Mouse (Mus musculus): Measurements from ENCODE around the gene Nmnat2. TPM values are rescaled to one million over a fixed set of nuclear protein-coding genes. Genes with fewer than 3 reads are reported as not detected.

Gene Nmnat2
- total RNA-seq, 2 experiments from 2014 or later, result 0.99 to 1.9 TPM

DNA sequence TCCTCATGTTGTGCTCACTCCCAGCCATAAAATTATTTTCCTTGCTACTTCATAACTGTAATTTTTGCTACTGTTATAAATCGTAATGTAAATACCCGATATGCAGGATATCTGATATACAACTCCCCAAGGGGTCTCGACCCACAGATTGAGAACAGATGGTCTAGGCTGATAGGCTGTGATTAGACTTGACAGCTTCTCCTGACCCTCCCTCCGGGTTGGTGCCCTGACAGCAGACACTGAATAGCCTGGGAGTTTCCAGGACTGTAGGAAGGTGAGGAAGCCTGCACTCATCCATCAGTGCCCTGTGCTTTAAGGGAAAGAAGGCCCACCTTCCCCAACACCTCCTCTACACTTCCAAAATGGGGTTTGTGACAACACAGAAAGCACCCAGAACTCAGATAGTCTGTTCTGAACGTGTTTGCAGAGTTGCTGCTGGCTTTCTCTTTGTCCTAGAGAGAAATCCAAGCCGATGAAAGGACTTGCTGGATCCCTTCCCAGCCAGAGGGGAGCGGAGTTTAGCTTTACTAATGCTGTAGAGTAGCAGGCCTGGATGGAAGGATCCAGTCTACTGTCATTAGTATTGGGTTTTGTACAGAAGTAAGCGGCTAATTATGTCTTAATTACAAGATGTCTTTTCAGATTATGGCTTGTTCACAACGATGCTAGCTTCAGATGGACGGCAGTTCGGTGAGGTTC, 61.8 kb downstream of the Nmnat2 start:
- DNase-seq (ENCODE audit: low spot score in 2 of 2), result no peak

DNA sequence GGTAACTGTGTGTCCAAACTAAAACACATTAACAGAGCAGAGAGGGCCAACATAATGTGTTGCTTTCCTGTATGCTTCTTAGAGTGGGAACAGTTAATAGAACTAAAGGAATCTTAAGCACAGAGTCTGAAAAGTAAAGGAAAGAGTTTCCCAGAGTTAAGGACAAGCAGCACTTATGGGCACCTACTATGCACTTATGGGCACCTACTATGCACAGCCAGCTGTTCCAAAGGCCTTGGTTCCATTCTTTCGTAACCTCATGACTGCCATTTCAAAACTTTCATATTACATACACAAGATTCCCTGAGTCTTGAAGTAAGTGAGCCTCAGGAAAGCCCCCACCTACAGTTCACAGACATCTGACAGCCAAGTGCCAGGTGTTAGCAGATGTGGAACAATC, 64.3 kb downstream of the Nmnat2 start:
- no peak for DNase-seq (ENCODE audit: low spot score in 2 of 2)

- no peak for DNase-seq (ENCODE audit: low spot score in 2 of 2)
Observed at GRCm38 (mm10) chr1:153019623-153020022, 64.8 kb downstream of the Nmnat2 start.

DNA sequence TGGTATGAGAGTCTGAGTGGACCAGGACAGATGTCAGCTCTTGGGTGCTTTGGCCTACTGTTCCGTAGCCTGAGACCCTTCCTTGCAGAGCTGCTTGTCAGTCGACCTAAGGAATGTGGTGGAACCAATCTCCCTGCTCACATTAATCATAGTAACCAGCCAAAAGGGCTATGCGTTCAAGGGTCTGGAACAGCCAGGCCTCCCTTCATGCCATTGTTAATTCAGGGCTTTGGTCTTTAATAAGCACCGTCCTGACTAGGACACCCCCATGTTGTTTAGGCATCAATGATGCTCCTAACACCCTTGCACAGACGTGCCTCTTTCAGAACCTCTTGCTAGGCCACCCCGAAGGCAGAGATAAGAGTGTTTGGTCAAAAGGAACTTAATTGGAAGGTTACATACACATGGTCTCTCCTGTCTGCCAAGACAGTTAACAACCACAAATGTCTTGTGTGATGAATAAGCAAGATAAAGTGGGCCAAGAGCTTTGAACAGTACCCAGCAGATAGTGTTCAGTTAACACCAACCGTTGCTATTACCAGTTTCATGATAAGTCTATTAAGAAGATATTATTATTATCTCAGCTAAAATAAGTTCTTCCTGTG, 66.3 kb downstream of the Nmnat2 start:
- DNase-seq (ENCODE audit: low spot score in 2 of 2), result no peak

DNA sequence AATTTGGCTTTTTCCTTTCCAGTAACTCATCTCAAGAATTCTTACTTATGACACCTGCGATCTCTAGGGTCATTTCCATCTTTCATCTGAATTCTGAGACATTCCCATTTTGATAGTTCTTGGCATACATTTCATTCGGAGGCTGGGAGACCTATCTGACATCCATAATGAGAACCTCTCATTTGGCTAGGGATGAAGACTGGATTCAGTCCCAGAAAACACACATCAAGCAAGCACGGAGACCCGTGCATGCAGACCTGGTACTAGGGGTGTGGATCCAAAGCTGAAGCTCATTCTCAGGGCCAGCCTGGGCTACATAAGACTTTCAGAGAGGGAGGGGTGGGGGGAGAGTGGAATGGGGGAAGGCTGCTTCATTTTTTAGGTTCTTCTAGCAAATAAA, 68.2 kb downstream of the Nmnat2 start:
- DNase-seq (ENCODE audit: low spot score in 2 of 2), result no peak

DNA sequence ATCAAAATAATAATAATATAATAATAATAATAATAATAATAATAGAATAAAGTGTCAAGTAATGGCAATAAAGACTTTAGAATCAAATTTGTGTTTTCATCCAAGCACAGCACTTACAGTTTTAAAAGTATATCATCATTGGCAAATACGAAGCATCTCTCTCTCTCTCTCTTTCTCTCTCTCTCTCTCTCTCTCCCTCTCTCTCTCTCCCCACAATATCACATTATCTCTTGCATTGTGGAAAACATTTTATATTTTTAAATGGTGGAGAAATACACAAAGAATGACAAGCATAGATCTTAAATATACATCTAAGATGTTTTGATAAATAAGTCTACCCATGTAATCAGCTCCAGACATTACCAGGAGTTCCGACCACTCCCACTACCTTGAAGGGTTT, 69.1 kb downstream of the Nmnat2 start:
- DNase-seq (ENCODE audit: low spot score in 2 of 2), result no peak

- DNase-seq (ENCODE audit: low spot score in 2 of 2), result no peak
Observed at GRCm38 (mm10) chr1:153024453-153024852, 69.7 kb downstream of the Nmnat2 start.

GRCm38 (mm10) chr1:153031345-153031744, 76.6 kb downstream of the Nmnat2 start:
- DNase-seq (ENCODE audit: low spot score in 2 of 2), result no peak

GRCm38 (mm10) chr1:153031954-153032353, 77.2 kb downstream of the Nmnat2 start:
- no peak for DNase-seq (ENCODE audit: low spot score in 2 of 2)

DNA sequence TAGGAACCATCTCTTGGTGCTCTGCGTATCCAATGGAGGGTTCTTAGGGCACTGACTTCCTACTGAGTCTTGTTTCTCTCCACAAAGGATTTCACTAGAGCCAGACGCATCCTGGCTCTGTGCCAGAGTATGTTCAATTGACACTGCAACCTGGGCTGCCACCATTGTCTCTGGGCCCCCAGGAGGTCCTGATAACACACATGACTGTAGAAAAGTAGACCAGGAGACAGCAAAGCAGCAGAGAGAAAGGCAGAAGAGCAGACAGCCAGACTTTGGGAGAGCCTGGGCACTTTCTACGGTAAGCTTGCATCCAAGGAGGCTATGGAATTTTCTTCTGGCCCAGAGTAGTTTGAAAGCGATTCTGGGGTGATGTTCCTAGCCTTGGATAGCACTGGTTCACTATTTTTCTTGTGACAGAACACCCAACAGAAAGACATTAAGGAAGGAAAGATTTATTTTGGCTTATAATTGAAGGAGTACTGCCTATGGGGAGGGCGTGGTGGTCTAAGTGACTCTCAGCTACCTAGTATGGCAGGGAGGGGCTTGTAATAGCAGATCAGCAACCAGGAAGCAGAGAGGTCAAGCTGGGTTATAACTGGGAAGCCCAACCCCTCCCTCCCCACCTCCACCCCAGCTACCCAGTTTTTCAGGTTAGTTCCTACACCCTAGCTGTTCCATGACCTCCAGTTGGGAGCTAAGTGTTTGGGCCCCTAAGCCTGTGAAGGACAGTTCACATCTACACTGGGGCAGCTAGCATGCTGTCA, 78.5 kb downstream of the Nmnat2 start:
- no peak for DNase-seq (ENCODE audit: low spot score in 2 of 2)

- DNase-seq (ENCODE audit: low spot score in 2 of 2), result no peak
Observed at GRCm38 (mm10) chr1:153034064-153034463, 79.3 kb downstream of the Nmnat2 start.

DNA sequence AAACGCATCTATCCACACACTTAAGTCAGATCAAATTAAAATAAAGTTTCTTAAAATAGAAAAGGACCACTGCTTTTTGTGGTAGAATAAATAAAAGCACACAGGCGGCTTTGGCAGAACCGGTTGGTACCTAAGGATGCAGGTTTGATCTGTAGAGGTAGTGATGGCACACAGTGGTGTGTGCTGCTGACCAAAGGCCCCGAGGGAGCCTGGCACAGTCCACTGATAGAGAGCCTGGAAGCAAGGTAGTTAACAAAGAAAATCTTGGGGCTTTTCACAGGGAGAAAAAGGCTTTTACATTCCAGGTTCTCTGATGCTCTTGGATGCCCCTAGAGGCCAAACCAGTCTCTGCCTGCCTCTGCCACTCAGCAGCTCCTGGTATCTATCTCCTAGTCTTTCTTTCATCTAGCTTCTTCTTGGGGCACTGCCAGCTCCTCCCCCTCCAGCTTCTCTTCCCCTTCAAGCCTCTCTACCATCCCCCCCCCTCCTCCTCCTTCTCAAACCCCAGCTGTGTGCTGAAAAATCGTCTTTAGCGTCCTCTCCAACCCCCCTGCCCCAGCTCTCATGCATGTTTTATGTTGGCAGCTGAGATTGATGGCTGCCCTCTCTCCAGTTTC, 80.6 kb downstream of the Nmnat2 start:
- peak; percentile 9 to 35 for DNase-seq (ENCODE audit: low spot score in 2 of 2)

- DNase-seq (ENCODE audit: low spot score in 2 of 2), result no peak
Observed at GRCm38 (mm10) chr1:153037353-153038345, 82.9 kb downstream of the Nmnat2 start.

DNA sequence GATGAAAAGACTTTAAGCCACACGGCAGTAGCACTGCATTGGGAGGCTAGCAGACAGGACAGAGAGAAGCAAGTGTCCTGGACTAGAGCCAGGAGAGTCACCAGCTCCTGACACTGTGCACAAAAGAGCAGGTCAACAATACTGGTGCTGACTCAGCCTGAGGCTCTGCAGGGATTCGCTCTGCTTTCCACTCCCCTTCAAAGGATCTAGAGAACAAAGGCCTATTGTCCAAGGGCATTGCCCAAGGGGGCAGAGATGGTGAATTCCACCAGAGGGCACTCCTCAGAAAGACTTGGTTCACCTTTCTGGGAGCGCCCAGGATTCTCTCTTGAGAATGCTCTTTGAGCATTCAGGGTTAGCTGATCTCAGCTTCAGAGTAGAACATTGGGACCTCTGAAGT, 85.3 kb downstream of the Nmnat2 start:
- peak in 1 of 2 experiments; percentile 4 for DNase-seq (ENCODE audit: low spot score in 2 of 2)

GRCm38 (mm10) chr1:153041046-153041445, 86.3 kb downstream of the Nmnat2 start:
- no peak for DNase-seq (ENCODE audit: low spot score in 2 of 2)

- DNase-seq (ENCODE audit: low spot score in 2 of 2), result no peak
Observed at GRCm38 (mm10) chr1:153042318-153042717, 87.5 kb downstream of the Nmnat2 start.

DNA sequence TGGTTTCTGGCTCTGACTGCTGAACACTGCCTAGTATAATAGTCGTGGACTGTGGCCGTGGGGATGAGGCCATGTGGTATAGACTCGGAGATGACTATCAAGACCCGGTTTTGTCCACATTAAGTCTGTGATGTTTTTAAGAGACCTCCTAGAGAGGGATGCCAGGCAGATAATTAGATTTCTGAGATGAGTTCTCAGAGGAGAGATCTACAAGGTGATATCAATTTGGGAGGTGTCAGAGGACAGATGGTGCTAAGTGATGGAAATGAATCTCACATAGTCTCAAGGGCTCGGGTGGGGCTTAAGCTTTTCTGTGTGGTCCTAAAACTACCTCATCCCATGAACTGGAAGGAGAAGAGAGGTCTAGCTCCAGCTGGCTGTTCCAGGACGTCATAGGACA, 88.5 kb downstream of the Nmnat2 start:
- no peak for DNase-seq (ENCODE audit: low spot score in 2 of 2)

- DNase-seq (ENCODE audit: low spot score in 2 of 2), result no peak
Observed at GRCm38 (mm10) chr1:153045368-153045767, 90.6 kb downstream of the Nmnat2 start.

DNA sequence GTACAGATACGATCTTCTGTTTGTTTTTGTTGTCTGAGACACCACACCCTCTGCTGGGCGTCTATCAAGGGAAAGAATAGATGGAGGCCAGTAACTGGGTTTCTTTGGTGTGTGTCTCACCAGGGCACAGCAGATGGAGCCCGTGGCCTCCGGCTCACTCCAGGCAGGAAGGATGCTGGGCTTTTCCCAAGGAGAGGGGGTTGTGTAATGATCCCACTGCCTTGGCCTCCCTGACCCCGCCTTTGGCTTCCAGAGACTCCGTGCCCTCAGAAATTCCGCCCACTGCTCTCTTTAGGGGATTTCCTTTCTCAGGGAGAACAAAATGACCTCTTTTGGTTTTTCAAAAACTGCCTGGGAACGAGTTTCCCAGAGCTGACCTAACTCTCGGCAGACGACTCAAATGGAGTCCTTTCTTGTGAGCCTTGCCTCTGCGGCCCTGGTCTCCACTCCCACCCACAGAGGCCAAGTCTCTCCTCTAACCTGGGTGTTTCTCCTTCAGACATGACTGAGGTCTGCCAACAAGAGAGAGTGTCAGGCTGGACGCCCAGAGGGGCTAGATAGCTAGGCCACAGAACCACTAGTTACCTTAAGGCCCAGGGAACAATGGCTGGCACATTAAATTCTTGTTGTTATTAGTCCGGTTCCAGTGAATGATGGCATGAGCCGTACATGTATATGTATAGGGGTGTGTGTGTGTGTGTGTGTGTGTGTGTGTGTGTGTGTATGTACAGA, 93.5 kb downstream of the Nmnat2 start:
- peak; percentile 3 to 36 for DNase-seq (ENCODE audit: low spot score in 2 of 2)

DNA sequence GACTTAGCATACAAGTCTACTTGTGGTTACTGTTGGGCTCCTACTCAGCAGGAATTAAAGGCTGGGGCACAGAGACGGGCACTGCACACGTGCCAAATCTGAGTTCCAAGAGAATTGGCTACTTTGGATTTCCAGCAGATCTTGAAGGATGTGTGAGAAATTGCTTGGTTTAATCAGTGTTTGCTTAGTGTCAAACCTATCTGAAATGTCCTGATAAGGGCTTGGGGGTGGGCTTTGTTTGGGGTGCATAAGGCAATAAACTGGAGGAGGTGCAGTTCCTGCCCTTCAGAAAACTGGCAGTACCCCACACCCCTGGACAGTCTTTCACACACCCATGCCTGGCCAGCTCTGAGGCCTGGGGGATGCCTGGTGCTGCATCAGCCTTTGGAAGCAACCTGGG, 94.7 kb downstream of the Nmnat2 start:
- DNase-seq (ENCODE audit: low spot score in 2 of 2), result no peak
